Mouse (Mus musculus): ENCODE measurements around the gene Nfrkb. TPM values are rescaled to one million over a fixed set of nuclear protein-coding genes. Genes with fewer than 3 reads are reported as not detected.

Gene Nfrkb
- total RNA-seq (2023) = 10 to 100 TPM; 19.9 to 22.0 TPM

GRCm38 (mm10) chr9:31385947-31386354 lies at the start of gene Nfrkb:
TSS of gene Nfrkb (plus strand) at chr9:31386192.

DNA sequence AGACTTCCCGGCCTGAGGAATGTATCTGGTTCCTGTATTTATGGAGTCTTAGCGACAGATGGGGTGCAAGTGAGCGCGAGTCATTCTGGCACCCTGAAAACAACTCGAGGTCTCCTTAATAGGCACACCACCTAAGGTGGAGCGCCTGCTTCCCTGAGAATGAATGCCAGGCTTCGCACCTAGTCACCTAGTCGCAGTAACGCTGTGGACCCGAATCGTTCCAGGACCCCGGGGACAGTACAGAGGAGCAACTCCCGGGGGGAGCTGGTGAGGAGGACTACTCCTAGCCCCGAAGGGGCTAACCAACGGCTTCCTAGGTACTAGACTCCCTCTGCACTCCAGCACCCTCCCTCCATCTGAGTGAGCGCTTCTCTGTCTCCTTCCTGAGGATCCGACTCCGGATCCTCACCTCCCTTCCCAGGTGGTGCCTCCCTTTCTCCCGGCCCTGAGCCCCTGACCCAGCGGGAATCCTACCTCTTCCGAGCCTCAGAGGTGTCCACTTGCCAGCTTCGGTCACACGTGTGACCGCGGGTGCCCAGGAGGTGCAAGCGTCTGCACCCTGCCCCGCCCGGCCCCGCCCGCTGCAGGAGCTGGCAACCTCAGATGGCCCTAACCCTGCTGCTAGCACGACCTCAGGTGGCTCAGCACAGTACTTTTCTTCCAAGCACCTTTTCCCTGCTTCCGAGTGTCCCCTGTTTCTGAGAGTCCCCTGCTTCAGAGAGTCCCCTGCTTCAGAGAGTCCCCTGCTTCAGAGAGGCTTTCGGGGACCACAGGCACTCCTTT lies 77.9 kb downstream of the Nfrkb start, which contains the start of gene Tmem45b:
Gene Tmem45b, minus strand, starts transcription at position 771 of the 783 bp plus-strand sequence.

Other genes starting within 250 kb of the Nfrkb start
- 10 to 100 TPM; 45.7 to 65.7 TPM for gene Aplp2, start 174.4 kb upstream of the Nfrkb start, total RNA-seq (2023)
- 10 to 100 TPM; 11.5 to 12.3 TPM for gene Prdm10, start 105.7 kb upstream of the Nfrkb start, total RNA-seq (2023)
- not detected for gene Tmem45b, start 78.3 kb downstream of the Nfrkb start, total RNA-seq (2023)